Comparison of ENCODE assay signal across 1 mouse cellular context in genomic region chr4:46389013-46389611, GRCm38 (mm10).
TF ChIP-seq lines count a peak whose summit lies in the region.

Trmo (minus strand) TSS chr4:46389437.

TF ChIP-seq in MEL, 35 proteins besides CTCF, POLR2A, EP300 and RAD21 (continued from another document):
- TF ChIP-seq E2F4 (IDR thresholded peaks at IDR 0.05; ENCODE audit: borderline replicate concordance, low read depth, low read length) (peak; percentile 86), GATA1 (IDR thresholded peaks at IDR 0.05; ENCODE audit: low read depth, low read length) (no peak), ZC3H11A (IDR thresholded peaks at IDR 0.05; ENCODE audit: low read depth, low read length) (no peak), POLR2AphosphoS2 (IDR thresholded peaks at IDR 0.05; ENCODE audit: low read length) (peak; percentile 93)
